Mouse (Mus musculus): ENCODE measurements around the gene Gm16867.
"Not testable (repeated sequence)": the region's sequence is repeated elsewhere in the genome, so short reads cannot be mapped to it uniquely, and the experiment has no call there.

GRCm38 (mm10) chr14:69512449-69512848, 9.3 kb upstream of the Gm16867 start, which contains the start of gene Gm27179:
- TF ChIP-seq CTCF (IDR thresholded peaks at IDR 0.05; ENCODE audit: borderline replicate concordance, insufficient read depth, low read depth, low read length); POLR2A (IDR thresholded peaks at IDR 0.05; ENCODE audit: borderline replicate concordance, insufficient read depth, low read length): not testable (repeated sequence)

Measured in cerebellum, adult 2 months (tissue).